Mouse (Mus musculus): ENCODE results near the gene Apold1.

DNA sequence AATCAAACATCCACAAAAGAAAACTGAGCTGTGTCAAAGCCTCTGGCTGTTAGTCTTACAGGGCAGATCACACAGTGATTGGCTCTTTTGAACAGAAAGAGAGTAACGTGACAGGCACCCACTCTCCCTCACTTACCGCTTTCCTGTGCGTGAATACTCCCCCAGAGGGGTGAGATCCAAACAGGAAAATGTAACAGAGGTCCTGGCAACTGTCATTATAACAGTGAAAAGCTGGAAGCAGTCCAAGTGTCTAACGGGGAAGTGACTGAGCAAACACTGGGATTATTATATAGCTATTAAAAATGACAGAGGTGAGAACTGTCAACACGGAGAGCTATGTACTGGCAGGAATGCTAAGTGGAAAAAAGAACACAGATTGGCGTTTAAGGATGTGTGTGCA lies 4.9 kb upstream of the Apold1 start:
- TF ChIP-seq POLR2A (IDR thresholded peaks at IDR 0.05; ENCODE audit: insufficient read depth, low read depth, low read length), result no peak
- TF ChIP-seq CTCF (IDR thresholded peaks at IDR 0.05; ENCODE audit: insufficient read depth, low read depth, low read length), result no peak
